Mouse (Mus musculus) embryonic facial prominence, embryonic 11.5 days (tissue): Measurements from ENCODE around the gene Gorasp2. TPM values are rescaled to one million over a fixed set of nuclear protein-coding genes. Genes with fewer than 3 reads are reported as not detected.

Experiments
- ATAC-seq: fragments of 200-750 bp; cut with Nextera tagmentation; replicated peaks from 2 replicates; pipeline ENCODE4 v1.8.0; 2017; ENCODE audit warnings: low read depth; ENCODE audit not compliant: insufficient number of reproducible peaks, low FRiP score, low TSS enrichment
- DNase-seq: peaks from one replicate; pipeline ENCODE4 v3.0.0-alpha.2; 2015; ENCODE audit warnings: low spot score
- H3K27ac ChIP-seq: fragments of 300-500 bp; sonication (generic); replicated peaks from 2 replicates; pipeline ENCODE4 v1.5.1; 2014; ENCODE audit warnings: mild to moderate bottlenecking, low read depth, low read length, control low read depth
- H3K27me3 ChIP-seq: fragments of 300-500 bp; sonication (generic); 2 replicates; pipeline ENCODE4 v1.6.1; 2014; ENCODE audit warnings: mild to moderate bottlenecking, low read length, moderate library complexity, mixed read lengths; ENCODE audit not compliant: control insufficient read depth, insufficient read depth
- H3K36me3 ChIP-seq: fragments of 300-500 bp; sonication (generic); replicated peaks from 2 replicates; pipeline ENCODE4 v1.6.1; 2014; ENCODE audit warnings: low read depth, mild to moderate bottlenecking, low read length, moderate library complexity, mixed read lengths; ENCODE audit not compliant: control insufficient read depth, insufficient read depth
- H3K4me1 ChIP-seq: fragments of 300-500 bp; sonication (generic); 2 replicates; pipeline ENCODE4 v1.6.1; 2014; ENCODE audit warnings: low read length, mixed read lengths; ENCODE audit not compliant: control insufficient read depth, insufficient read depth
- H3K4me2 ChIP-seq: fragments of 300-500 bp; sonication (generic); 2 replicates; pipeline ENCODE4 v1.6.1; 2014; ENCODE audit warnings: low read depth, mild to moderate bottlenecking, control low read depth, low read length, moderate library complexity
- H3K4me3 ChIP-seq: fragments of 300-500 bp; sonication (generic); 2 replicates; pipeline ENCODE4 v1.5.1; 2014; ENCODE audit warnings: low read depth, low read length, control low read depth
- H3K9ac ChIP-seq: fragments of 300-500 bp; sonication (generic); replicated peaks from 2 replicates; pipeline ENCODE4 v1.6.1; 2014; ENCODE audit warnings: mild to moderate bottlenecking, control low read depth, low read length
- H3K9me3 ChIP-seq: fragments of 300-500 bp; sonication (generic); replicated peaks from 2 replicates; pipeline ENCODE4 v1.6.1; 2016; ENCODE audit warnings: mild to moderate bottlenecking, low read length, inconsistent platforms, mixed read lengths; ENCODE audit not compliant: control insufficient read depth
- WGBS: fragments of 180-500 bp; shearing (Covaris S2); extraction: QIAGEN DNeasy Blood & Tissue Kit; methylation state at CpG from one replicate; pipeline ENCODE4 v1.1.7; 2014; 5-methylcytosine and 5-hydroxymethylcytosine counted together
- polyA plus RNA-seq: library from polyadenylated mRNA; unstranded; fragments of >200 nt; fragmentation: Nextera tagmentation; extraction: Ambion mirVana; gene quantifications from 2 replicates; pipeline ENCODE4 v1.2.1, GENCODE M21; 2014

Gorasp2 gene
- polyA plus RNA-seq, 1 experiment from 2014 or later = 156 TPM

DNA sequence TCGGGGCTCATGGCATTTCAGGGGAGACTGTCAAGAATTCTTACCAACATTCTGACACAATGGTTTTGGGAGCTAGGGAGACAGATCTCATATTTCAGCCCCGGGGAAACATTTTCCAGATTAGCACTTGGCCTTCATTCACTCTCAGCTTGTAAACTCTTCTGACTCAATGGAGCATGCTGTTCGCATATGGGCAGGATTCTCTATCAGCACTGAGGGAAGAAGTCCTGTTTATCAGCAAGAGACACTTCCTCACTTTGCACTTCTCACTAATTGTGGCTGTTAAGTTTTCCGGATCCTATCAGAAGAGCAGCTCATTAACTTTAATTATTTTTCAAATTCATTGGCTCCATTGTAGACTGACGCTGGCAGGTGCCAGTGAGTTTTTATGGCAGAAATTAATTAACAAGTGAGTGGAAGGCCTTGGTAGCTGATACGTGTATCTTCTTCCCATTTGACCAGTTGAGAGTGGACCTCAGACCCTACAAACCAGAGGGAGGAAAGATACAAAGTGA, 16.1 kb upstream of the Gorasp2 start:
- ATAC-seq (no peak), DNase-seq (no peak)
- no peak overlapping the region for H3K4me3 ChIP-seq
- no peaks in the 10 kb centered on the region for H3K4me1 ChIP-seq
- no peaks in the 10 kb centered on the region for H3K36me3 ChIP-seq
- H3K27ac ChIP-seq = no peak overlapping the region
- no peak overlapping the region for H3K4me2 ChIP-seq
- 82% methylated on average over 6 of the region's 6 CpGs for WGBS
- no peak overlapping the region for H3K9ac ChIP-seq
- H3K27me3 ChIP-seq = no peaks in the 10 kb centered on the region
- H3K9me3 ChIP-seq = no peaks in the 10 kb centered on the region

DNA sequence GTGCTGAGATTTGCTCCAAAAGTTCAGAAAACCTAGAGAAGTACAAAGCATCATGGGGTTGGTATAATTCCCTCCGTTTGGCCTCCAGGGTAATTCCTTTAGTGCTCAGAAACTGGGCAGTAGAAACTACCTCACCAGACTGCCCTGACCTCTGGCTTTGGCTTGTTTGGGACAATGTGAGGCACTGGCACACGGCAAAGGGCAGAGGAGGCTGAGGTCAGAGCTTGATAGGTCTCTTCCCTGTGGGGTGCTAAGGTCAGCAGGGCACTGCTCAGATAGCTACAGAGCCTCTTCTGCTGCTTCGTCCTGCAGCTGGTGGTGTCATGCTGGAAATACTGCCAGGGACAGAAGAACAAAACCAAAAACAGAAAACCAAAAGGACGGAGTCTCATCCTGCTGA, 13.7 kb upstream of the Gorasp2 start:
- Histone ChIP-seq H3K36me3 (no peaks in the 10 kb centered on the region), H3K4me3 (no peak overlapping the region), H3K4me2 (no peak overlapping the region), H3K4me1 (no peaks in the 10 kb centered on the region), H3K9ac (no peak overlapping the region), H3K27ac (no peak overlapping the region), H3K27me3 (no peaks in the 10 kb centered on the region), H3K9me3 (no peaks in the 10 kb centered on the region)
- DNase-seq (no peak), ATAC-seq (no peak)
- 29% methylated on average over 4 of the region's 4 CpGs for WGBS

DNA sequence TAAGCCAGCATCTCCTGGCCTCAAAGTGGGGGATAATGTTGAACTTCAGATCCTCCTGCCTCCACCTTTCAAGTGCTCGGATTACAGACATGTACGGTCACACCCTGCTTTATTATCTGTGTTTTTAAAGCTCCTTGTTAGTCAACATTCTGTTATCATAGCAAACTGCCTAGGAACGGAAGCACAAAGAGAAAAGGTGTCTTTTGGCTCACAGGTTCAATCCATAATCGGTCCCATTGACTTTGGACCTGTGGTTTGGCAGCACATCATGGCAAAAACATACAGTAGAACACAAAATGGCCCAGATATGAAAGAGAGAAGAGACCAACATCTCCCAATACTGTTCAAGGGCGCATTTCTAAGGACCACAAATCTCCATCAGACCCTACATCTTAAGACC, 13.1 kb upstream of the Gorasp2 start:
- no peaks in the 10 kb centered on the region for H3K36me3 ChIP-seq
- no peak overlapping the region for H3K27ac ChIP-seq
- ATAC-seq = no peak
- DNase-seq = no peak
- 81% methylated on average over 5 of the region's 5 CpGs for WGBS
- no peak overlapping the region for H3K4me2 ChIP-seq
- no peaks in the 10 kb centered on the region for H3K4me1 ChIP-seq
- no peaks in the 10 kb centered on the region for H3K27me3 ChIP-seq
- no peak overlapping the region for H3K4me3 ChIP-seq
- no peaks in the 10 kb centered on the region for H3K9me3 ChIP-seq
- no peak overlapping the region for H3K9ac ChIP-seq

DNA sequence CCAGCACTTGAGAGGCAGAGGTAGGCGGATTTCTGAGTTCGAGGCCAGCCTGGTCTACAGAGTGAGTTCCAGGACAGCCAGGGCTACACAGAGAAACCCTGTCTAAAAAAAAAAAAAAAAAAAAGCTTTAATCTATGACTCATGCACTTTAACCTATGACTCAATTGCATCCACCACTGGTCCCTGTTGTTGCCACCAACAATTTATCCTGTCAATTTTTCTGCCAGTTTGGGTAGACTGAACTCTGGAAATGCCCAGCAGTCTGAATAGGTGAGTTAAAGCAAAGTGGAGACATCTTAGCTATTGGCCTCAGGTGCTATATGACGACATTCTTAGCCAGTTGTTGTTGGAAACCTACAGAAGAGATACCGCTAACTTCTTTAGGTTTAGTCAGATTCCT, 11.9 kb upstream of the Gorasp2 start:
- no peaks in the 10 kb centered on the region for H3K36me3 ChIP-seq
- H3K4me2 ChIP-seq = no peak overlapping the region
- ATAC-seq (no peak), DNase-seq (no peak)
- 77% methylated on average over 4 of the region's 4 CpGs for WGBS
- no peaks in the 10 kb centered on the region for H3K4me1 ChIP-seq
- no peaks in the 10 kb centered on the region for H3K27me3 ChIP-seq
- no peak overlapping the region for H3K4me3 ChIP-seq
- H3K27ac ChIP-seq = no peak overlapping the region
- H3K9ac ChIP-seq = no peak overlapping the region
- H3K9me3 ChIP-seq = no peaks in the 10 kb centered on the region

DNA sequence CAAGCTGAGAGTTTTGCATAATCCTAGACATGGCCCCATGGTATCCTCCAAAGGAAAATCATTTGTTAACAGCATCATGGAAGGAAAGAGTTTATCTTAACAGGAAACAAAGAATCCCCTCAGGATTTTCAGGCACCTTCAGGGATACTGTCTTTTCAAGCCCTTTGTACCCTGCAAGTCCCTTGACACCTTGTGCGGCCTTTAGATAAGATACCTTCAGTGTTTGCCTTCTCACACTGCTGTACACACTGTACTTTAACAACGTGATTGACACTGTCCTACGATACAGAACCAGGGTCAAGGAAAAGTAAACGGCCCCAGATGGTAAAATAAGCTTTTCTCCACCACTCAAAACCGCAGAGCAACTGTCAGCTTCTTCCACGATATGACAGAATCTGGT, 9.6 kb upstream of the Gorasp2 start:
- H3K36me3 ChIP-seq = no peaks in the 10 kb centered on the region
- H3K9ac ChIP-seq = no peak overlapping the region
- no peaks in the 10 kb centered on the region for H3K27me3 ChIP-seq
- DNase-seq = no peak
- H3K4me2 ChIP-seq = no peak overlapping the region
- H3K4me3 ChIP-seq = no peak overlapping the region
- ATAC-seq = no peak
- no peaks in the 10 kb centered on the region for H3K4me1 ChIP-seq
- WGBS = 62% methylated on average over 6 of the region's 6 CpGs
- no peaks in the 10 kb centered on the region for H3K9me3 ChIP-seq
- no peak overlapping the region for H3K27ac ChIP-seq

DNA sequence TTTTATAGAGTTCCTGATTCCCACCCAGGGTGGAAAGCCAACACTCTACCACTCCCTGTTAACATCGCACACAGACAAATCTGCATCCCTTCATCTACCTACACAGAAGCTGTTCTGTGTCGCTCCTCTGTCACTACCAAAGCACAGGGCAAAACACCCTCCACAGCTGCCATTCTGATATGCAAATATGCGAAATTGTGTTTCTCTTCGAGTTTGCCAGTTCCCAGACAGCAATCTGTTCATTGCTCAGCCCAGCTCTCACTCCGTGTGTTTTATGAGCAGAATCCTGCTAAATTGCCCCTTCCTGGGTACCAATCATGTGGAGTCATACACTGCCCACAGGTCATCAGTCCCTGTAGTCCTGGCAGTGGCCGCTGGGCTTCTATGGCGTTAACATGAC, 4.3 kb upstream of the Gorasp2 start:
- Histone ChIP-seq H3K9ac (no peak overlapping the region), H3K4me3 (no peak overlapping the region), H3K27ac (no peak overlapping the region), H3K4me2 (no peak overlapping the region), H3K4me1 (no peaks in the 10 kb centered on the region), H3K27me3 (no peaks in the 10 kb centered on the region), H3K9me3 (no peaks in the 10 kb centered on the region), H3K36me3 (no peaks in the 10 kb centered on the region)
- ATAC-seq (no peak), DNase-seq (no peak)
- 73% methylated on average over 7 of the region's 7 CpGs for WGBS

DNA sequence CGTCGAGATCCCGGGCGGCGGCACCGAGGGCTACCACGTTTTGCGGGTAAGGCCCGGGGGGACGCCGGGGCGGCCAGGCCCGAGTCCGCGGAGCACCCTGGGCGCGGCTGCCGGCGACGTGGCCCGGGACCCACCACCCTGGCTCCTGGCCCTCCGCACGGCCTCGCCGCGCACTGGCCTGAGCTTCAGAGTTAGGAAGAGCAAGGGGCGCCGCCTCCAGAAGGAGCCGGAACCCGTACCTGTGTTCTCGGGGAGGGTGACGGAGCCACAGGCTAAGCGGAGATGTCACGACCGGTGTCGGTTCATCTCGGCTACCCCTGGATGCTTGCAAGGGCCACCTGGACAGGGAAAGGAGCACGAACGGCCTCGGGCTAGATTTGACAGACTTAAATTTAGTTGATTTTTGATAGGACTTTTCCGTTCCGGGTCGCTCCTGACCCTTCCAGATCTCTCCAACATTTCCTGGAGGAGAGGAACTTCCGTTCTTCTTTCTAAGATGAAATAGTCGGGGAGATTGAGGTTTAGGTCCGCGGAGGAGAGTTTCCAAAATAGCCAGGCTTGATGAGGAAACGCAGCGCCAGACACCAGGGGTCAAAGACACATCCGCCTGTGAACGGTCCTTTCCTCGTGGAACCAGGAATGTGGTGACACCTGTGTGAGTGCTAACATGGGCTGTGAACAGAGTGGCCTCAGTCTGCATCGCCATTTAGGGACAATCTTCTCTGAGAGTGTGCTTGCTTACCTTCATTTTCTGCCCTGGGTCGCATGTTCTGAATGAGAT, 529 bp downstream of the Gorasp2 start, which contains the start of gene Gm26558:
Gm26558 (minus strand) TSS at position 394 of the 781 bp plus-strand sequence.
- Histone ChIP-seq H3K27ac (peak within 1 kb of the TSS; percentile 83), H3K9me3 (no peaks in the 10 kb centered on the region), H3K27me3 (no peaks in the 10 kb centered on the region), H3K4me2 (peak within 1 kb of the TSS; percentile 87), H3K4me3 (peak within 1 kb of the TSS; percentile 93), H3K36me3 (no peaks in the 10 kb centered on the region), H3K9ac (peak within 1 kb of the TSS; percentile 96), H3K4me1 (no peaks in the 10 kb centered on the region)
- under 1% methylated on average over 52 of the region's 54 CpGs for WGBS
- DNase-seq = peak; percentile 42
- peak; percentile 89; the same call in 1 of the 2 replicates for ATAC-seq

DNA sequence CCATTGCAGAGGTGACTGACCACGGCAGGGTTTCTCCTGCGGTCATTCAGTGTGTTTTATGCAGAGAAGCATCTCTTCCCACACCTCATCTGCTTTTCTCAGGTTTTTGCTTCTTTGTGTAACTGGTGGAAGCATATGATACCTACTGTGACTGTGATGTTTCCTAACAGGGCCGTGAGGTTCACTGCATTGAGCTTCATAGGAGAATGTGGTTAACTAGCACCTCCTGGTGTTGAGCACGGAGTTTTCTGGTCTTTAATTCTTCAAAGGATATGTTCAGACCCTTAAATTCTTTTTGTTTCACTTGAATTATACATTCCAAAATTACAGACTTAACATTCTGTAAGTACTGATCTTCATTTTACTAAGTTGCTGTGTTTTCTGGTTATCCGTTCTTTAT, 2.4 kb downstream of the Gorasp2 start:
- H3K9me3 ChIP-seq = no peaks in the 10 kb centered on the region
- no peak overlapping the region for H3K27ac ChIP-seq
- H3K4me3 ChIP-seq = no peak overlapping the region
- H3K4me1 ChIP-seq = no peaks in the 10 kb centered on the region
- no peak overlapping the region for H3K4me2 ChIP-seq
- no peak for DNase-seq
- ATAC-seq = no peak
- H3K27me3 ChIP-seq = no peaks in the 10 kb centered on the region
- WGBS = 88% methylated on average over 5 of the region's 5 CpGs
- no peak overlapping the region for H3K9ac ChIP-seq
- no peaks in the 10 kb centered on the region for H3K36me3 ChIP-seq
